Mouse (Mus musculus) spleen, adult 2 months (tissue): ENCODE measurements around the gene Polr1d.

Experiments used
- CTCF ChIP-seq: fragments of 200-500 bp; IDR thresholded peaks from 2 replicates; pipeline ENCODE4 v1.5.1; 2011; ENCODE audit warnings: mild to moderate bottlenecking, inconsistent platforms; ENCODE audit not compliant: insufficient read depth, insufficient read length, insufficient replicate concordance; ENCODE audit errors: extremely low read depth
- POLR2A ChIP-seq: fragments of 200-500 bp; IDR thresholded peaks from 2 replicates; pipeline ENCODE4 v1.6.1; 2011; ENCODE audit warnings: low read depth, low read length, inconsistent platforms

DNA sequence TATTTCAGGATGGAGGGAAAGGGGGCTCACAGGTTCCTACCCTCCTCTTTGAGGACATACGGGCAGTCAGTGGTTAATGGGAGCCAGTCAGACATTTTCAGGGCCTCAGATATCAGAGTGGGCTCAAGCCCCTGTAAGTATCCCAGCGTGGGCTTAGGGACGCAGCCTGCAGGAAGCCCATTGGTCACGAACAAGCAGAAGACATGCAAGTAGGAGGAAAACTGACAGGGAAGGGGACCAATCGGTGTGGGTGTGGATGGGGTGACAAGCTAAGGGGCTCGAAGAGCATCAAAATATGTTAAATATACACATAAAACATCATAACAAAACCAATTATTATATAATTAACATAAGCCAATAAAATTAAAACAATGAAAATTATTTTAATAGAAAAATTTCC lies 22.5 kb upstream of the Polr1d start:
- TF ChIP-seq POLR2A: no peak
- TF ChIP-seq CTCF: no peak
